Mouse (Mus musculus) gastrocnemius, adult 18-20 months (tissue): Measurements from ENCODE around the gene Acot7. TPM values are rescaled to one million over a fixed set of nuclear protein-coding genes. Genes with fewer than 3 reads are reported as not detected.

Experiments used
- DNase-seq: peaks from one replicate; pipeline ENCODE4 v3.0.0; 2021; ENCODE audit warnings: low spot score
- total RNA-seq, 2 experiments: library from RNA; stranded (reverse); gene quantifications; 2 replicates each; pipeline ENCODE4 v1.2.3; 2021

The Acot7 gene
- total RNA-seq, 2 experiments from 2014 or later, result 16.2 to 18.8 TPM

GRCm38 (mm10) chr4:152178916-152179705 is 1.2 kb downstream of the Acot7 start:
- no peak for DNase-seq

- DNase-seq, result peak; percentile 36
Measured at GRCm38 (mm10) chr4:152179946-152180660, 2.2 kb downstream of the Acot7 start.

GRCm38 (mm10) chr4:152182205-152182604 is 4.3 kb downstream of the Acot7 start:
- no peak for DNase-seq

GRCm38 (mm10) chr4:152184353-152185035 is 6.6 kb downstream of the Acot7 start:
- no peak for DNase-seq

GRCm38 (mm10) chr4:152185137-152185509 is 7.2 kb downstream of the Acot7 start:
- no peak for DNase-seq

- peak; percentile 11 for DNase-seq
Measured at GRCm38 (mm10) chr4:152185510-152186204, 7.7 kb downstream of the Acot7 start.

GRCm38 (mm10) chr4:152186205-152187082 is 8.5 kb downstream of the Acot7 start:
- DNase-seq, result no peak

GRCm38 (mm10) chr4:152187142-152187541 is 9.2 kb downstream of the Acot7 start:
- DNase-seq, result no peak

GRCm38 (mm10) chr4:152188651-152189050 is 10.7 kb downstream of the Acot7 start:
- no peak for DNase-seq

GRCm38 (mm10) chr4:152189071-152189470 is 11.1 kb downstream of the Acot7 start:
- no peak for DNase-seq

- no peak for DNase-seq
Measured at GRCm38 (mm10) chr4:152189691-152190090, 11.8 kb downstream of the Acot7 start.

- DNase-seq, result no peak
Measured at GRCm38 (mm10) chr4:152190096-152190653, 12.2 kb downstream of the Acot7 start.

- no peak for DNase-seq
Measured at GRCm38 (mm10) chr4:152190701-152191100, 12.8 kb downstream of the Acot7 start.

- DNase-seq, result no peak
Measured at GRCm38 (mm10) chr4:152192569-152192968, 14.6 kb downstream of the Acot7 start.

- no peak for DNase-seq
Measured at GRCm38 (mm10) chr4:152194476-152195175, 16.7 kb downstream of the Acot7 start.

- no peak for DNase-seq
Measured at GRCm38 (mm10) chr4:152196276-152196675, 18.3 kb downstream of the Acot7 start.

- DNase-seq, result no peak
Measured at GRCm38 (mm10) chr4:152197545-152197944, 19.6 kb downstream of the Acot7 start.

- no peak for DNase-seq
Measured at GRCm38 (mm10) chr4:152199617-152200016, 21.7 kb downstream of the Acot7 start.

- DNase-seq, result no peak
Measured at GRCm38 (mm10) chr4:152201492-152201891, 23.6 kb downstream of the Acot7 start.

- no peak for DNase-seq
Measured at GRCm38 (mm10) chr4:152202418-152202817, 24.5 kb downstream of the Acot7 start.
